Mouse (Mus musculus): ENCODE data around the gene Gtf2b.

Gene Gtf2b

GRCm38 (mm10) chr3:142764995-142765777 is at the start of gene Gtf2b:
TSS of gene Gtf2b (plus strand) at chr3:142765045.
- DNase-seq (ENCODE audit: extremely low spot score, low spot score), result peak; percentile 93

- no peak for DNase-seq (ENCODE audit: extremely low spot score, low spot score)
Measured at GRCm38 (mm10) chr3:142725481-142725880, 39.4 kb upstream of the Gtf2b start.

GRCm38 (mm10) chr3:142725969-142726672 is 38.7 kb upstream of the Gtf2b start:
- no peak for DNase-seq (ENCODE audit: extremely low spot score, low spot score)

- DNase-seq (ENCODE audit: extremely low spot score, low spot score), result no peak
Measured at GRCm38 (mm10) chr3:142734291-142734690, 30.6 kb upstream of the Gtf2b start.

- DNase-seq (ENCODE audit: extremely low spot score, low spot score), result no peak
Measured at GRCm38 (mm10) chr3:142740896-142741295, 23.9 kb upstream of the Gtf2b start.

- peak; percentile 45 for DNase-seq (ENCODE audit: extremely low spot score, low spot score)
Measured at GRCm38 (mm10) chr3:142743973-142744898, 20.6 kb upstream of the Gtf2b start.

- DNase-seq (ENCODE audit: extremely low spot score, low spot score), result no peak
Measured at GRCm38 (mm10) chr3:142745076-142745475, 19.8 kb upstream of the Gtf2b start.

GRCm38 (mm10) chr3:142747673-142748072 is 17.2 kb upstream of the Gtf2b start:
- DNase-seq (ENCODE audit: extremely low spot score, low spot score), result no peak

GRCm38 (mm10) chr3:142749131-142749530 is 15.7 kb upstream of the Gtf2b start:
- DNase-seq (ENCODE audit: extremely low spot score, low spot score), result no peak

GRCm38 (mm10) chr3:142755132-142755867 is 9.5 kb upstream of the Gtf2b start:
- DNase-seq (ENCODE audit: extremely low spot score, low spot score), result no peak

- DNase-seq (ENCODE audit: extremely low spot score, low spot score), result no peak
Measured at GRCm38 (mm10) chr3:142757841-142758240, 7.0 kb upstream of the Gtf2b start.

- no peak for DNase-seq (ENCODE audit: extremely low spot score, low spot score)
Measured at GRCm38 (mm10) chr3:142758593-142758992, 6.3 kb upstream of the Gtf2b start.

- no peak for DNase-seq (ENCODE audit: extremely low spot score, low spot score)
Measured at GRCm38 (mm10) chr3:142760356-142760755, 4.5 kb upstream of the Gtf2b start.

GRCm38 (mm10) chr3:142765778-142766165 is 927 bp downstream of the Gtf2b start:
- no peak for DNase-seq (ENCODE audit: extremely low spot score, low spot score)

- DNase-seq (ENCODE audit: extremely low spot score, low spot score), result no peak
Measured at GRCm38 (mm10) chr3:142768498-142768897, 3.7 kb downstream of the Gtf2b start.

- no peak for DNase-seq (ENCODE audit: extremely low spot score, low spot score)
Measured at GRCm38 (mm10) chr3:142770518-142770917, 5.7 kb downstream of the Gtf2b start.

- DNase-seq (ENCODE audit: extremely low spot score, low spot score), result no peak
Measured at GRCm38 (mm10) chr3:142773538-142774191, 8.8 kb downstream of the Gtf2b start.

- peak; percentile 8 for DNase-seq (ENCODE audit: extremely low spot score, low spot score)
Measured at GRCm38 (mm10) chr3:142777227-142777626, 12.4 kb downstream of the Gtf2b start.

GRCm38 (mm10) chr3:142786423-142787072 is 21.7 kb downstream of the Gtf2b start:
- no peak for DNase-seq (ENCODE audit: extremely low spot score, low spot score)

- DNase-seq (ENCODE audit: extremely low spot score, low spot score), result no peak
Measured at GRCm38 (mm10) chr3:142795587-142795986, 30.7 kb downstream of the Gtf2b start.

All from neural tube, embryonic 10.5 days (tissue).